Mouse (Mus musculus): ENCODE results near the gene Dot1l.

Dot1l gene

GRCm38 (mm10) chr10:80793033-80793784 lies 38.2 kb downstream of the Dot1l start:
- DNase-seq, result no peak

GRCm38 (mm10) chr10:80793803-80794202 lies 38.8 kb downstream of the Dot1l start:
- DNase-seq, result no peak

DNA sequence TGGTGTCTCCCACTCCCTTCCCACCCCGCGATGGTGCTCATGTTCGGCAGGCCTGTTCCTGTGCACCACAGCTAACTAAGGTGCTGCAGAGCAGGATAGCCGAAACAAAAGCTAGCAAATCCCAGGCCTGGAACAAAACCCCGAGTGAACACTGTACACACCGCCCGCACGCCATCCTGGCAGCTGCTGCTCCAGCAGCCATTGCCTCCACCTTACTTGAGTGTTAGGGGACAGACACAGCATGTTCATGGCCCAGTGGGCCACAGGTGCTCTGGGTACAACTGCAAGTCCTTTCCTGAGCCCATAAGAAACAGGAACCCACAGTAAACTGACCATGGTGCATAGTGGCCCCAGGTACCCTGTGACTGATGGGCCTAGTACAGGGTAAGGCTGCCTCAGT lies 39.7 kb downstream of the Dot1l start:
- no peak for DNase-seq

DNA sequence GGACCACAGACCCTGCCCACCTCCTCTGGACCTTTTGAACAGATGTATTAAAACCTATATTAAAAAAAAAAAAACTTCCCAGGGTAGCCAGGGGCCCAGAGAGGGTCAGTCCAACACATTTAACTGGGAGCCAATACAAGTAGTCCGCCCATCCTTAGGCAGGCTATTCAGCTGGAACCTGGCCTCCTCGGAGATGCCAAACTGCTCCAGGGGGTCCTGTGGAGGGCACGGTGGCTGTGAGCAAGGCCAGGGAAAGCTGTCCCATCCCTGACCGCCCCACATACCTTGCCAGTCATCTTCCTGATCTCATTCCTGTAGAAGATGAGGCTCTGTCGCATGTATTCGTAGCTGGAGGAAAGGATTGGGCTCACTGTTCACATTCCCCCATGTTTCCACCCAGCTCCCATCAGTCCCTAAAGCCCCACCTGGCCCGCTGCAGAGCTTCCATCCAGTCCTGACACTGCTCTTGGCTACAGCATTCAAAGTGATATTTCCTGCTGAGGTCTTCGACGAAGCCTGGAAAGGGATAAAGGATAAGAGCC lies 41.4 kb downstream of the Dot1l start:
- DNase-seq, result no peak

GRCm38 (mm10) chr10:80797186-80798149 lies 42.5 kb downstream of the Dot1l start:
- DNase-seq, result no peak

- DNase-seq, result peak; percentile 97
Observed at GRCm38 (mm10) chr10:80798150-80799006, 43.4 kb downstream of the Dot1l start, which contains the start of the genes Sf3a2 and Plekhj1. TSS of gene Sf3a2 (plus strand) at chr10:80798198. TSS of gene Plekhj1 (minus strand) at chr10:80798626.

DNA sequence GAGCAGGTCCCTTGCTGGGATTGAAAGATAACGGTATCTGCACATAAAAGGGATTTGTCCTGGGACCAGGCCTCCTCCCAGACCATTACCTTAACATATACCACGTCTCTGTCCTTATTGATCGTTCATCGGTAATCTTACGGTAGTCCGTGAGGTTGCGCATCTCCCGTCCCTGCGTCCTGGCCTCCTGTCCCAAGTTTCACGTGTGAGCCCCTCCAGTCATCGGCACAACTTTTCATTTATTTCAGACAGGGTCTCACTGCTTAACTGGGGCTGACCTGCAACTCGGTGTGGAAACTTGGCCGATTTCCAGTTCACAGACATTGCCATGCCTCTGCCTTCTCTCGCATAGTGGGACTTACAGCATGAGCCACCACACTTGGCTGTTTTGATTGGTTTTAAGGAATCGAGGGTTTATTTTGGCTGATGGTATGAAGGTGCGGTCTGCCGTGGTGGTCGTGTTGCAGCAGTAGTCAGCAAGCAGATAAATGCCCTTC lies 44.1 kb downstream of the Dot1l start:
- no peak for DNase-seq

- no peak for DNase-seq
Observed at GRCm38 (mm10) chr10:80802204-80802912, 47.4 kb downstream of the Dot1l start.

DNA sequence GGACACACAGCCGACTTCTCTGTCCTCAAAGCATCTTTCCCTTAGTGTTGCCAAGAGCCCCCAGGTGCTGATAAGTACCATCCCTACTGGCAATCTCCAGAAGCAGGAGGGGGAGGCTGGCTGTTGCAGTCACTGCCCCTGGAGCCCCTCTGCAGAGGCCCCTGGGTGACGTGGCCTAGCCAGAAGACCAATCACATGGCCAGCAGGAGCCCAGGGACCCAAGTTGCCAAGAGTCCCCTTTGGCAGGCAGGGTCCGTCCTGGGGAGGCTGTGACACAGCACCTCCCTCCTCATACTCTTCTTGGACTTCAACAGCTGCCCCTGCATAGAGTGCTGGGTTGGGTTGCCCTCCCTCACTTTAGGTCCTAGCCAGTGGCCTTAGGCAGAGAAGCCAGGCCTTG lies 48.0 kb downstream of the Dot1l start:
- no peak for DNase-seq

GRCm38 (mm10) chr10:80804340-80804739 lies 49.3 kb downstream of the Dot1l start:
- DNase-seq, result no peak

DNA sequence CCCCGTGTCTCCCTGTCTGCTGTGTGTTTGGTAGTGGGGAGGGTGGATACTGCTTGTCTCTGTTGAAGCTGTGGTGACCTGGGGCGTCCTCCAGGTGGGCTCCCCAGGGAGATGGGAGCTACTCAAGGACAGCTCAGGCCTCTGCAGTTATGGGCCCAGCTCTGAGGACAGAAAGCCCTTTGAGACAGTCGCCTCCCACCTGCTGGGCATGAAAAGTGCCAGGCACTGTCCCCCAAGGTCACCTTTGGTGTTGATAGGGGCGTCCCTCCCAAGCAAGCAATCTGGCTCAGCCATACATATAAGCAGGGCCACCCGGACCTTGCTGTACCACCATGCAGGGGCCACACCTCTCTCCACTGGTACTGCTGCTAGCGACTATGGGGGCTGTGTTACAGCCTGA lies 49.9 kb downstream of the Dot1l start, which contains the start of gene Amh:
Gene Amh, plus strand, starts transcription at position 328 of the 400 bp plus-strand sequence.
- DNase-seq, result no peak

DNA sequence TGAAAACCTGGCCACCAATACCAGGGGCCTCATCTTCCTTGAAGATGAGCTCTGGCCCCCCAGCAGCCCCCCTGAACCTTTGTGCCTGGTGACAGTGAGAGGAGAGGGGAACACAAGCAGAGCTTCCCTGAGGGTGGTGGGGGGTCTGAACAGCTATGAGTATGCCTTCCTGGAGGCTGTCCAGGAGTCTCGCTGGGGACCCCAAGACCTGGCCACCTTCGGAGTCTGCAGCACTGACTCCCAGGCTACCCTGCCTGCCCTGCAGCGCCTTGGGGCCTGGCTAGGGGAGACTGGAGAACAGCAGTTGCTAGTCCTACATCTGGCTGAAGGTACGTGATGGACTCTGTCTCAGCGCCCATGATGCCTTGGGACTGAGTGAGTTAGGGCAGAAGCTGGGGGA lies 50.3 kb downstream of the Dot1l start:
- DNase-seq, result no peak

DNA sequence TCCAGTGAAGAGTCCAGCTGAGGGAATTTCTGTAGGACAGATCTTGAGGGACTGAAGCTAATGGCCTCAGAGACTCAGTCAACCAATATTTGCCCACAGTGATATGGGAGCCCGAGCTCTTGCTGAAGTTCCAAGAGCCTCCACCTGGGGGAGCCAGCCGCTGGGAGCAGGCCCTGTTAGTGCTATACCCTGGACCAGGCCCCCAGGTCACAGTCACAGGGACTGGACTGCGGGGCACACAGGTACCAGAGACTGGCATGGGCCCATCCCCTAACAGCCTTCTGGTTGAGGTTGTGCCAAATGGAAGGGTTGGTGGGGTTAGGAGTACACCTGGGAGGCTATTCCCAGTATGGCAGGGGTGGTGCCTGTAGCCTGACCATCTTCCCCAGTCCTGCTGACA lies 50.9 kb downstream of the Dot1l start:
- DNase-seq, result peak; percentile 66

DNA sequence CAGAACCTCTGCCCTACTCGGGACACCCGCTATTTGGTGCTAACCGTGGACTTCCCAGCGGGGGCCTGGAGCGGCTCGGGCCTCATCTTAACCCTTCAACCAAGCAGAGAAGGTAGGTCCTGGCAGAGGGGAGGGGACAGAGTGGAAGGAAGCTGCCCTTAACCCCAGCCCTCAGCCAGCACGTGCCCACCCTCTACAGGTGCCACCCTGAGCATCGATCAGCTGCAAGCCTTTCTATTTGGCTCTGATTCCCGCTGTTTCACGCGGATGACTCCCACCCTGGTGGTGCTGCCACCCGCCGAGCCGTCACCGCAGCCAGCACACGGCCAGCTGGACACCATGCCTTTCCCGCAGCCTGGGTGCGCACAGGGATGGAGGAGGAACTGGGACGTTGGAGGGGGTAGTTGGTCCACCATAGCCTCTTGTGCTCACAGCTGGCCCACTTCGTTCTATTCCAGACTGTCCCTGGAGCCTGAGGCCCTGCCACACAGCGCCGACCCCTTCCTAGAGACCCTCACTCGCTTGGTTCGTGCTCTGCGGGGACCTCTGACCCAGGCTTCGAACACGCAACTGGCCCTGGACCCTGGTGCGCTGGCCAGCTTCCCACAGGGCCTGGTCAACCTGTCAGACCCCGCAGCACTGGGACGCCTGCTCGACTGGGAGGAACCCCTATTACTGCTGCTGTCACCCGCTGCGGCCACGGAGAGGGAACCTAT lies 51.5 kb downstream of the Dot1l start:
- DNase-seq, result no peak

DNA sequence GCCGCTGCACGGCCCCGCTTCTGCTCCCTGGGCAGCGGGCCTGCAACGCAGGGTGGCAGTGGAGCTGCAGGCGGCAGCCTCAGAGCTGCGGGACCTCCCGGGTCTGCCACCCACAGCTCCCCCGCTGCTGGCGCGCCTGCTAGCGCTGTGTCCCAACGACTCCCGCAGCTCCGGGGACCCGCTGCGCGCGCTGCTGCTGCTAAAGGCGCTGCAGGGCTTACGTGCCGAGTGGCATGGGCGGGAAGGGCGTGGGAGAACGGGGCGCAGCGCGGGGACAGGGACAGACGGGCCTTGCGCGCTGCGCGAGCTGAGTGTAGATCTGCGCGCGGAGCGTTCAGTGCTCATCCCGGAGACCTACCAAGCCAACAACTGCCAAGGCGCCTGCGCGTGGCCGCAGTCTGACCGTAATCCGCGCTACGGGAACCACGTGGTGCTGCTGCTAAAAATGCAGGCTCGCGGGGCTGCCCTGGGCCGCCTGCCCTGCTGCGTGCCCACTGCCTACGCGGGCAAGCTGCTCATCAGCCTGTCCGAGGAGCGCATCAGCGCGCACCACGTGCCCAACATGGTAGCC lies 52.1 kb downstream of the Dot1l start:
- DNase-seq, result peak; percentile 93

- DNase-seq, result no peak
Observed at GRCm38 (mm10) chr10:80808099-80808984, 53.3 kb downstream of the Dot1l start.

- DNase-seq, result peak; percentile 66
Observed at GRCm38 (mm10) chr10:80808985-80809632, 54.1 kb downstream of the Dot1l start.

DNA sequence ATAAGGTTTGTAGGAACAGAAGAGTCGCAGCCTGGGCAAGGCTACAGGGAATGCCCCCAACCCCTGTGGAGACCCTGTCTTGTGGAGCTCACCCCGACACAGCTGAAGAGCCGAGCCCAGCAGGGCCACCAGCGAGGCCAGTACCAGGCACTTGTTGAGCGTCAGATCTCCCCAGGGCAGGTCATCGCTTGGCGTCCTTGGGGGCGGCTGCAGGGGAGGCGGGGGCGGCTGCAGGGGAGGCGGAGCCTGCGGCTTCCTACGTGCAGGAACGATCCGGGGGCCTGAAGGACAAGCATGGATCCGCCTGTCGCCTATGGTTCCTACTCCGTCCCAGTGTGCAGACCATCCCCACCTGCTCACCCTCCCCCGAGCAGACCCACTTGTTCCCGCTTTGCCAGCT lies 55.1 kb downstream of the Dot1l start:
- DNase-seq, result no peak
